Mouse (Mus musculus): ENCODE measurements around the gene Nxph4. TPM values are rescaled to one million over a fixed set of nuclear protein-coding genes. Genes with fewer than 3 reads are reported as not detected.

Nxph4 gene
- total and polyA plus RNA-seq, 3 experiments = 0.13 to 0.14 TPM; not detected in 1

DNA sequence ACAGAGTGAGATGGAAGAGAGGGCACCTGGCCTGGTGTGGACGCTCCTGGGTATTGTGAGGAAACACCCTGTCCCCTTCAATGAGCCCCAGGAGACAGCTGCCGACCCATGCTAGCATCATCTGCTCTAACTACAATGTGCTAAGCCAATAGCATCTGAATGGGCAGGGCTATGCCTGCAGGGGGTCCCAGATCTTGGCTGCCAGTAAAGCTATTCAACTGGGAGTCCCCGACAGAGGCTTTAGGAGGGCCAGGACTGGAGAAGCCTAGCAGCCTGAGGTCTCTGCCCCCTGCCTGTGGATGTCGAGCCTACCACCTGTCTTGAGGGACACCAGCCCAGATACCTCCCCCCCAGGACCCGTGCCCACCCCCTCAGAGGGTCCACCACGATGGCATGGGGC lies 8.4 kb upstream of the Nxph4 start:
- TF ChIP-seq MYC (IDR thresholded peaks at IDR 0.05; ENCODE audit: low read depth, low read length) = no peak
- TF ChIP-seq ZNF384 (IDR thresholded peaks at IDR 0.05; ENCODE audit: low read depth, low read length) = no peak
- no peak for TF ChIP-seq USF2 (conservative IDR thresholded peaks at IDR 0.05; ENCODE audit: low read depth, low read length)
- TF ChIP-seq ETS1 (conservative IDR thresholded peaks at IDR 0.05; ENCODE audit: low read depth, low read length) = no peak
- no peak for TF ChIP-seq CHD1 (IDR thresholded peaks at IDR 0.05; ENCODE audit: low read depth, low read length)
- TF ChIP-seq ZKSCAN1 (IDR thresholded peaks at IDR 0.05; ENCODE audit: borderline replicate concordance, low read depth, low read length) = no peak
- no peak for TF ChIP-seq JUND (conservative IDR thresholded peaks at IDR 0.05; ENCODE audit: low read depth, low read length)
- no peak for TF ChIP-seq MAZ (IDR thresholded peaks at IDR 0.05; ENCODE audit: low read depth, low read length)
- TF ChIP-seq CHD2 (IDR thresholded peaks at IDR 0.05; ENCODE audit: low read length) = no peak
- TF ChIP-seq MAFK (IDR thresholded peaks at IDR 0.05; ENCODE audit: insufficient replicate concordance, low read length) = no peak
- TF ChIP-seq RAD21 (IDR thresholded peaks at IDR 0.05; ENCODE audit: low read depth, low read length) = no peak
- TF ChIP-seq USF1 (IDR thresholded peaks at IDR 0.05; ENCODE audit: low read depth, low read length) = no peak
- TF ChIP-seq NELFE (IDR thresholded peaks at IDR 0.05; ENCODE audit: low read depth, low read length) = no peak
- no peak for TF ChIP-seq E2F4 (IDR thresholded peaks at IDR 0.05; ENCODE audit: insufficient replicate concordance, low read depth, low read length)
- Histone ChIP-seq H3K36me3 (replicated peaks in 1 of 2; ENCODE audit: control insufficient read depth in 1 of 2, insufficient read depth in 1 of 2, low read length in 1 of 2) (peaks cover 70 to 77% of the 10 kb centered on the region in 2 experiments), H3K4me1 (ENCODE audit: control insufficient read depth in 1 of 2, insufficient read depth in 2 of 2) (peaks cover 1% of the 10 kb centered on the region in 2 experiments; a peak in 2 of 4 replicates), H3K27me3 (replicated peaks) (no peaks in the 10 kb centered on the region), H3K27ac (ENCODE audit: insufficient read depth, low read depth) (no peak overlapping the region), H3K9ac (ENCODE audit: insufficient read depth, low read depth) (no peak overlapping the region), H3K79me2 (replicated peaks; ENCODE audit: control insufficient read depth, extremely low read depth, insufficient read depth, poor library complexity, severe bottlenecking) (no peaks in the 10 kb centered on the region), H3K4me3 (replicated peaks in 1 of 3; ENCODE audit: low read depth in 2 of 3, low read length in 2 of 3, poor library complexity in 1 of 3) (no peak overlapping the region), H3K9me3 (replicated peaks; ENCODE audit: low read length) (no peaks in the 10 kb centered on the region), H3K4me2 (ENCODE audit: insufficient read depth, low read depth, poor library complexity, severe bottlenecking) (no peak overlapping the region)
- dilution Hi-C loops (cut with MboI; ENCODE audit: extremely low pct_ligation_motif_present, extremely low pct_unique_long_range_greater_than_20kb, low sequenced_read_pairs) (no loop called here), in situ Hi-C loops (cut with MboI; ENCODE audit: low pct_ligation_motif_present, low pct_unique_long_range_greater_than_20kb, low sequenced_read_pairs) (loop anchor here (5.0 kb wide), 1 partner anchor 35 kb away; no protein-coding TSS in a partner anchor)
- DNase-seq (ENCODE audit: extremely low read depth) = no peak

DNA sequence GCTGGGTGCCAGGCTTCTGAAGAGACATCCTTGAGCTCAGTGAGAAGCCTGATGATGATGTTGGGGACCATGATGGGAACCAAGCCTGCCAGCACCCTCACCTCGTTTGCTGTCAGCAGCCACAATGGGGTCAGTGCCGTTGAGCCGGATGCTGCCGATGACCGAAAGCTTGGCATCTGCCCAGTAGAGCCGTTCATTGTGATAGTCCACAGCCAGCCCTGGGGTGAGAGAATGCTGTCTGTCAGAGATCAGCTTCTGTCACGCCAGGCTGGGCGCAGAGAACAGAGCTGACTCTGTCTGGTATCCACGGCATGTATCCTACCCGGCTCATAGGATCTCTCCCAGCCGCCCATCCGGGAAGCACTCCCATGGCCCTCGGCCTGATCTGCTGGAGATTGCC lies 7.7 kb upstream of the Nxph4 start:
- Histone ChIP-seq H3K9me3 (replicated peaks; ENCODE audit: low read length) (no peaks in the 10 kb centered on the region), H3K36me3 (replicated peaks in 1 of 2; ENCODE audit: control insufficient read depth in 1 of 2, insufficient read depth in 1 of 2, low read length in 1 of 2) (peaks cover 66 to 71% of the 10 kb centered on the region in 2 experiments), H3K4me3 (replicated peaks in 1 of 3; ENCODE audit: low read depth in 2 of 3, low read length in 2 of 3, poor library complexity in 1 of 3) (no peak overlapping the region), H3K9ac (ENCODE audit: insufficient read depth, low read depth) (no peak overlapping the region), H3K4me1 (ENCODE audit: control insufficient read depth in 1 of 2, insufficient read depth in 2 of 2) (peaks cover 4 to 5% of the 10 kb centered on the region in 2 experiments; a peak in 3 of 4 replicates), H3K79me2 (replicated peaks; ENCODE audit: control insufficient read depth, extremely low read depth, insufficient read depth, poor library complexity, severe bottlenecking) (no peaks in the 10 kb centered on the region), H3K27me3 (replicated peaks) (peaks cover under 1% of the 10 kb centered on the region), H3K4me2 (ENCODE audit: insufficient read depth, low read depth, poor library complexity, severe bottlenecking) (no peak overlapping the region), H3K27ac (ENCODE audit: insufficient read depth, low read depth) (no peak overlapping the region)
- dilution Hi-C loops (cut with MboI; ENCODE audit: extremely low pct_ligation_motif_present, extremely low pct_unique_long_range_greater_than_20kb, low sequenced_read_pairs) = no loop called here
- DNase-seq (ENCODE audit: extremely low read depth) = no peak
- TF ChIP-seq MAZ (IDR thresholded peaks at IDR 0.05; ENCODE audit: low read depth, low read length) = no peak
- no peak for TF ChIP-seq SMC3 (IDR thresholded peaks at IDR 0.05; ENCODE audit: low read depth, low read length)
- TF ChIP-seq HCFC1 (IDR thresholded peaks at IDR 0.05; ENCODE audit: low read depth, low read length) = no peak
- TF ChIP-seq MAX (IDR thresholded peaks at IDR 0.05; ENCODE audit: low read length) = no peak
- no peak for TF ChIP-seq JUN (IDR thresholded peaks at IDR 0.05; ENCODE audit: insufficient read depth, low read depth, low read length)
- no peak for TF ChIP-seq ETS1 (conservative IDR thresholded peaks at IDR 0.05; ENCODE audit: low read depth, low read length)
- TF ChIP-seq RCOR1 (conservative IDR thresholded peaks at IDR 0.05; ENCODE audit: low read depth, low read length) = no peak
- TF ChIP-seq ZNF384 (IDR thresholded peaks at IDR 0.05; ENCODE audit: low read depth, low read length) = no peak
- no peak for TF ChIP-seq RAD21 (IDR thresholded peaks at IDR 0.05; ENCODE audit: low read depth, low read length)
- TF ChIP-seq UBTF (IDR thresholded peaks at IDR 0.05; ENCODE audit: low read depth, low read length) = no peak
- no peak for TF ChIP-seq NRF1 (IDR thresholded peaks at IDR 0.05; ENCODE audit: low read depth, low read length)
- no peak for TF ChIP-seq SIN3A (IDR thresholded peaks at IDR 0.05; ENCODE audit: low read length)
- in situ Hi-C loops (cut with MboI; ENCODE audit: low pct_ligation_motif_present, low pct_unique_long_range_greater_than_20kb, low sequenced_read_pairs) = loop anchor here (5.0 kb wide), 1 partner anchor 35 kb away; no protein-coding TSS in a partner anchor
